Mouse (Mus musculus) adrenal gland, postnatal 0 days (tissue): ENCODE measurements around the gene Aurkaip1. TPM values are rescaled to one million over a fixed set of nuclear protein-coding genes. Genes with fewer than 3 reads are reported as not detected.

ENCODE experiments used
- microRNA-seq: library from miRNA; unstranded; fragments of <30 nt; microRNA quantifications from one replicate; pipeline ENCODE4, GENCODE M21; 2016; ENCODE audit warnings: borderline replicate concordance; ENCODE audit not compliant: insufficient number of aligned reads
- polyA plus RNA-seq: library from polyadenylated mRNA; unstranded; fragments of >200 nt; fragmentation: Nextera tagmentation; extraction: Ambion mirVana; gene quantifications from 2 replicates; pipeline ENCODE4 v1.2.1, GENCODE M21; 2015

Gene Aurkaip1
- polyA plus RNA-seq: 316 and 348 TPM in 2 replicates

GRCm38 (mm10) chr4:155831205-155831766 lies at the start of gene Aurkaip1:
Gene Aurkaip1, plus strand, starts transcription at chr4:155831272.

GRCm38 (mm10) chr4:155785819-155786218 lies 45.3 kb upstream of the Aurkaip1 start, which contains the start of gene Tmem88b:
Gene Tmem88b, minus strand, starts transcription at chr4:155785874.

GRCm38 (mm10) chr4:155790021-155790489 lies 41.0 kb upstream of the Aurkaip1 start, which contains the start of gene Ankrd65:
Gene Ankrd65, plus strand, starts transcription at chr4:155790439.

GRCm38 (mm10) chr4:155802741-155803339 lies 28.2 kb upstream of the Aurkaip1 start, which contains the start of gene Mrpl20:
Gene Mrpl20, plus strand, starts transcription at chr4:155802878.

GRCm38 (mm10) chr4:155811929-155812664 lies 19.0 kb upstream of the Aurkaip1 start, which contains the start of gene Ccnl2:
Gene Ccnl2, plus strand, starts transcription at chr4:155812489.

GRCm38 (mm10) chr4:155839483-155839910 lies 8.4 kb downstream of the Aurkaip1 start, which contains the start of gene Mxra8:
Gene Mxra8, plus strand, starts transcription at chr4:155839680.

GRCm38 (mm10) chr4:155846871-155847578 lies 16.0 kb downstream of the Aurkaip1 start, which contains the start of gene Dvl1:
Gene Dvl1, plus strand, starts transcription at chr4:155847402.

GRCm38 (mm10) chr4:155863001-155863400 lies 31.9 kb downstream of the Aurkaip1 start, which contains the start of gene Tas1r3:
Gene Tas1r3, minus strand, starts transcription at chr4:155863362.

GRCm38 (mm10) chr4:155869317-155870033 lies 38.4 kb downstream of the Aurkaip1 start, which contains the start of the genes Cptp and Ints11:
Gene Cptp, minus strand, starts transcription at chr4:155869440.
Gene Ints11, plus strand, starts transcription at chr4:155869546.

Small RNAs within 50 kb of the gene (microRNA-seq; reads per million reads assigned to microRNA genes)
- not detected for gene Gm27743

Other genes starting within 250 kb of the Aurkaip1 start
- gene Slc35e2, start 229.9 kb upstream of the Aurkaip1 start, polyA plus RNA-seq: 5.8 and 7.8 TPM in 2 replicates
- gene Cdk11b, start 206.4 kb upstream of the Aurkaip1 start, polyA plus RNA-seq: 40.5 and 62.6 TPM in 2 replicates
- gene Gm10563, start 185.9 kb upstream of the Aurkaip1 start, polyA plus RNA-seq: not detected in 2 replicates
- 73.1 and 96.3 TPM in 2 replicates for gene Mmp23, start 177.9 kb upstream of the Aurkaip1 start, polyA plus RNA-seq
- 22.3 and 24.1 TPM in 2 replicates for gene Mib2, start 162.1 kb upstream of the Aurkaip1 start, polyA plus RNA-seq
- 26.3 and 55.7 TPM in 2 replicates for gene Fndc10, start 136.9 kb upstream of the Aurkaip1 start, polyA plus RNA-seq
- gene Ssu72, start 126.5 kb upstream of the Aurkaip1 start, polyA plus RNA-seq: 224 and 227 TPM in 2 replicates
- 0.79 and 1.4 TPM in 2 replicates for gene Tmem240, start 96.5 kb upstream of the Aurkaip1 start, polyA plus RNA-seq
- 32.3 and 51.0 TPM in 2 replicates for gene Atad3a, start 70.2 kb upstream of the Aurkaip1 start, polyA plus RNA-seq
- 8.0 and 13.1 TPM in 2 replicates for gene Vwa1, start 56.6 kb upstream of the Aurkaip1 start, polyA plus RNA-seq
- 0.19 and 0.60 TPM in 2 replicates for gene Tmem88b, start 45.4 kb upstream of the Aurkaip1 start, polyA plus RNA-seq
- gene Ankrd65, start 40.8 kb upstream of the Aurkaip1 start, polyA plus RNA-seq: 0.15 TPM in 1 of 2 replicates, not detected in the other
- 301 and 408 TPM in 2 replicates for gene Mrpl20, start 28.4 kb upstream of the Aurkaip1 start, polyA plus RNA-seq
- gene Ccnl2, start 18.8 kb upstream of the Aurkaip1 start, polyA plus RNA-seq: 73.0 and 127 TPM in 2 replicates
- gene Mxra8, start 8.4 kb downstream of the Aurkaip1 start, polyA plus RNA-seq: 159 and 249 TPM in 2 replicates
- gene Dvl1, start 16.1 kb downstream of the Aurkaip1 start, polyA plus RNA-seq: 11.9 and 14.2 TPM in 2 replicates
- gene Tas1r3, start 32.1 kb downstream of the Aurkaip1 start, polyA plus RNA-seq: 0.14 and 0.16 TPM in 2 replicates
- 7.7 and 9.1 TPM in 2 replicates for gene Cptp, start 38.2 kb downstream of the Aurkaip1 start, polyA plus RNA-seq
- gene Ints11, start 38.3 kb downstream of the Aurkaip1 start, polyA plus RNA-seq: 30.5 and 36.0 TPM in 2 replicates
- 26.3 and 34.6 TPM in 2 replicates for gene Pusl1, start 60.5 kb downstream of the Aurkaip1 start, polyA plus RNA-seq
- 10.5 and 15.9 TPM in 2 replicates for gene Acap3, start 60.5 kb downstream of the Aurkaip1 start, polyA plus RNA-seq
- 79.0 and 89.5 TPM in 2 replicates for gene Ube2j2, start 112.6 kb downstream of the Aurkaip1 start, polyA plus RNA-seq
- gene C1qtnf12, start 131.0 kb downstream of the Aurkaip1 start, polyA plus RNA-seq: 56.5 and 78.7 TPM in 2 replicates
- gene B3galt6, start 161.4 kb downstream of the Aurkaip1 start, polyA plus RNA-seq: 8.5 and 9.4 TPM in 2 replicates
- 177 and 229 TPM in 2 replicates for gene Sdf4, start 161.6 kb downstream of the Aurkaip1 start, polyA plus RNA-seq
- gene Tnfrsf4, start 182.6 kb downstream of the Aurkaip1 start, polyA plus RNA-seq: 0.80 and 0.94 TPM in 2 replicates
- 1.0 and 1.1 TPM in 2 replicates for gene Tnfrsf18, start 194.9 kb downstream of the Aurkaip1 start, polyA plus RNA-seq
- 0.24 and 0.35 TPM in 2 replicates for gene Ttll10, start 228.1 kb downstream of the Aurkaip1 start, polyA plus RNA-seq